Mouse (Mus musculus) CH12.LX (cell line): ENCODE results near the gene Fndc10. TPM values are rescaled to one million over a fixed set of nuclear protein-coding genes. Genes with fewer than 3 reads are reported as not detected.

Source experiments
- DNase-seq: peaks from one replicate; pipeline ENCODE4 v3.0.0-alpha.2; 2013; ENCODE audit errors: extremely low read depth
- H3K27ac ChIP-seq: 2 replicates; pipeline ENCODE4 v1.5.1; 2012; ENCODE audit warnings: low read depth, mild to moderate bottlenecking, control low read depth, moderate library complexity; ENCODE audit not compliant: insufficient read depth
- H3K27me3 ChIP-seq: replicated peaks from 2 replicates; pipeline ENCODE3; 2012; ENCODE audit warnings: inconsistent platforms
- H3K36me3 ChIP-seq, 2 experiments: replicated peaks in 1 of 2; 2 replicates each; pipeline versions ENCODE3 to v1.6.1; 2012; ENCODE audit warnings: inconsistent platforms in 1 of 2, low read length in 1 of 2, mild to moderate bottlenecking in 1 of 2, mixed read lengths in 1 of 2, moderate library complexity in 1 of 2; ENCODE audit not compliant: control insufficient read depth in 1 of 2, insufficient read depth in 1 of 2
- H3K4me1 ChIP-seq, 2 experiments: 2 replicates each; pipeline ENCODE4 v1.6.1; 2012; ENCODE audit warnings: inconsistent platforms in 1 of 2, moderate library complexity in 1 of 2; ENCODE audit not compliant: insufficient read depth in 2 of 2, control insufficient read depth in 1 of 2
- H3K4me2 ChIP-seq: 2 replicates; pipeline ENCODE4 v1.6.1; 2012; ENCODE audit warnings: low read depth, mild to moderate bottlenecking, control low read depth; ENCODE audit not compliant: poor library complexity, insufficient read depth, severe bottlenecking
- H3K4me3 ChIP-seq, 3 experiments: fragments of 150-350 bp in 1 of 3; sonication (generic) in 1 of 3; replicated peaks in 1 of 3; 2 replicates each; pipeline versions ENCODE3 to v1.5.1; 2011 to 2012; ENCODE audit warnings: low read depth in 2 of 3, low read length in 2 of 3, mild to moderate bottlenecking in 2 of 3, moderate library complexity in 2 of 3, control low read depth in 1 of 3, improper control_type of control experiment in 1 of 3, inconsistent platforms in 1 of 3, mixed read lengths in 1 of 3; ENCODE audit not compliant: poor library complexity in 1 of 3
- H3K79me2 ChIP-seq: replicated peaks from 2 replicates; pipeline ENCODE4 v1.6.1; 2012; ENCODE audit warnings: mild to moderate bottlenecking, moderate library complexity; ENCODE audit not compliant: control insufficient read depth, poor library complexity, insufficient read depth, severe bottlenecking; ENCODE audit errors: extremely low read depth
- H3K9ac ChIP-seq: 2 replicates; pipeline ENCODE4 v1.6.1; 2012; ENCODE audit warnings: low read depth, mild to moderate bottlenecking, control low read depth, moderate library complexity; ENCODE audit not compliant: insufficient read depth
- H3K9me3 ChIP-seq: replicated peaks from 2 replicates; pipeline ENCODE3; 2012; ENCODE audit warnings: low read length, inconsistent platforms, mixed read lengths
- CHD2 ChIP-seq: IDR thresholded peaks from 2 replicates; pipeline ENCODE4 v1.6.1; 2011; ENCODE audit warnings: low read length, improper control_type of control experiment
- ELF1 ChIP-seq: IDR thresholded peaks from 2 replicates; pipeline ENCODE4 v1.6.1; 2014; ENCODE audit warnings: low read depth, mild to moderate bottlenecking, inconsistent platforms, low read length, improper control_type of control experiment
- EP300 ChIP-seq: IDR thresholded peaks from 2 replicates; pipeline ENCODE4 v1.6.1; 2011; ENCODE audit warnings: low read length, improper control_type of control experiment
- ETS1 ChIP-seq: conservative IDR thresholded peaks from 2 replicates; pipeline ENCODE4 v1.6.1; 2012; ENCODE audit warnings: low read depth, mild to moderate bottlenecking, inconsistent platforms, low read length, improper control_type of control experiment, moderate library complexity
- GABPA ChIP-seq: IDR thresholded peaks from 2 replicates; pipeline ENCODE4 v1.6.1; 2012; ENCODE audit warnings: low read depth, low read length, improper control_type of control experiment, inconsistent platforms; ENCODE audit not compliant: insufficient replicate concordance
- HCFC1 ChIP-seq: IDR thresholded peaks from 2 replicates; pipeline ENCODE4 v1.6.1; 2012; ENCODE audit warnings: low read depth, mild to moderate bottlenecking, inconsistent platforms, low read length, improper control_type of control experiment
- JUND ChIP-seq: conservative IDR thresholded peaks from 2 replicates; pipeline ENCODE4 v1.6.1; 2011; ENCODE audit warnings: low read depth, low read length, improper control_type of control experiment
- MAZ ChIP-seq: IDR thresholded peaks from 2 replicates; pipeline ENCODE4 v1.6.1; 2012; ENCODE audit warnings: low read depth, mild to moderate bottlenecking, inconsistent platforms, low read length, improper control_type of control experiment, moderate library complexity
- MEF2A ChIP-seq: IDR thresholded peaks from 2 replicates; pipeline ENCODE4 v1.6.1; 2014; ENCODE audit warnings: low read depth, mild to moderate bottlenecking, inconsistent platforms, low read length, improper control_type of control experiment, borderline replicate concordance
- MXI1 ChIP-seq: IDR thresholded peaks from 2 replicates; pipeline ENCODE4 v1.6.1; 2011; ENCODE audit warnings: mild to moderate bottlenecking, low read depth, low read length, improper control_type of control experiment
- NELFE ChIP-seq: IDR thresholded peaks from 2 replicates; pipeline ENCODE4 v1.6.1; 2011; ENCODE audit warnings: low read depth, low read length, improper control_type of control experiment
- POLR2A ChIP-seq: IDR thresholded peaks from 2 replicates; pipeline ENCODE4 v1.6.1; 2011; ENCODE audit warnings: low read depth, mild to moderate bottlenecking, improper control_type of control experiment, low read length
- RAD21 ChIP-seq: IDR thresholded peaks from 2 replicates; pipeline ENCODE4 v1.6.1; 2011; ENCODE audit warnings: low read depth, mild to moderate bottlenecking, low read length, improper control_type of control experiment, moderate library complexity
- SIN3A ChIP-seq: IDR thresholded peaks from 2 replicates; pipeline ENCODE4 v1.6.1; 2012; ENCODE audit warnings: low read length, improper control_type of control experiment, inconsistent platforms
- SMC3 ChIP-seq: IDR thresholded peaks from 2 replicates; pipeline ENCODE4 v1.6.1; 2011; ENCODE audit warnings: low read depth, low read length, improper control_type of control experiment
- TCF12 ChIP-seq: IDR thresholded peaks from 2 replicates; pipeline ENCODE4 v1.6.1; 2014; ENCODE audit warnings: low read depth, mild to moderate bottlenecking, inconsistent platforms, low read length, improper control_type of control experiment
- ZC3H11A ChIP-seq: IDR thresholded peaks from 2 replicates; pipeline ENCODE4 v1.6.1; 2012; ENCODE audit warnings: low read depth, mild to moderate bottlenecking, inconsistent platforms, low read length, improper control_type of control experiment
- ZNF384 ChIP-seq: IDR thresholded peaks from 2 replicates; pipeline ENCODE4 v1.6.1; 2012; ENCODE audit warnings: low read depth, low read length, improper control_type of control experiment, inconsistent platforms
- dilution Hi-C: fragments of 300-500 bp; cut with MboI; formaldehyde crosslinking; loops from 2 replicates; pipeline ENCODE4 v1.14.3; 2020; ENCODE audit warnings: low sequenced_read_pairs; ENCODE audit not compliant: extremely low pct_unique_long_range_greater_than_20kb, extremely low pct_ligation_motif_present
- in situ Hi-C: fragments of 300-500 bp; cut with MboI; formaldehyde crosslinking; loops from 3 replicates; pipeline ENCODE4 v1.14.3; 2019; ENCODE audit warnings: low sequenced_read_pairs, low pct_ligation_motif_present, low pct_unique_long_range_greater_than_20kb, mixed read lengths
- polyA plus RNA-seq: library from polyadenylated mRNA; unstranded; fragments of >175 nt; gene quantifications from 2 replicates; pipeline ENCODE4 v1.2.1, GENCODE M21; 2012; ENCODE audit warnings: low read depth; ENCODE audit not compliant: insufficient read length
- total RNA-seq, 2 experiments: library from RNA; depleted of rRNA; stranded (reverse); fragments of 300-350 nt in 1 of 2; fragments of >200 nt in 1 of 2; gene quantifications; 2 replicates each; pipeline ENCODE4 v1.2.3; 2012 to 2014

Fndc10 gene
- total and polyA plus RNA-seq, 3 experiments: 1.3 to 3.2 (median 1.7) TPM

DNA sequence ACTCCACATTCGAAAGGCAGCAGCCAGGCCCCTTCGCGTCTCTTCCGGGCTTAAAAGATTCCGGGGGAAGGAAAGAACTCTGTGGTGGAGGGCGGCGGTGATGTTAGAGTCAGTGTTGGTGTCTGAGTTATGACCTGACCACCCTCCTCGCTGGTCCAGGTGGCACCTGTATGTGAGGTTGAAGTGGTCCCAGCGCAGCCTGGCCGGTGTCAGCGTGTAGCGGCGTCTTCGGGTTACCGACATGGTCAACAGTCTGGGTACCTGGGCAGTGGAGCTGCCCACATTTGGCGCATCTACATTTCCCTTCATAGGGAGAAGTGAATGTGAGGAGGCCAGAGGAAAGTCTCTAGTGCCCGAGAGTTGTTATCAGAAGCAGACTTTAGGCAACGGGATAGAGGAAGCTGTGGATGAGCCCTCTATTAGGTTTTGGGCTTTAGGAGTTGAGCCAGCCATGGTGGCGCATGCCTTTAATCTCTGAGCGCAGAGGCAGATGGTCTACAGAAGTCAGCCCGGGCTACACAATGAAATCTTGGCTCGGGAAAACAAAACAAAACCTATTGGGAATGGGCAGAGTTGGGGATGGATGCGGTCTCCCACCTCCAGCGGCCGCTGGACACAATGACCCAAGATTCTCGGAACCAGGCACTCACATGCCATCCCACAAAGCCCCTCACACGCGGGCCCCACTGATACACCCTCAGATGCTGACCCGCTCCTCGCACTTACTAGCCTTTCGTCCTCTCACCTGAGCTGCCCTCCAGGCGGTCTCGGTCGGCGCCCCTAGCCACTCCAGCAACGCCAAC lies 41.7 kb upstream of the Fndc10 start:
- H3K27ac ChIP-seq: no peak overlapping the region
- peaks cover 96 to 100% of the 10 kb centered on the region in 2 experiments for H3K36me3 ChIP-seq
- H3K4me2 ChIP-seq: no peak overlapping the region
- H3K79me2 ChIP-seq: no peaks in the 10 kb centered on the region
- dilution Hi-C loops: no loop called here
- H3K4me3 ChIP-seq: no peak overlapping the region
- no peak for DNase-seq
- peaks cover 3 to 5% of the 10 kb centered on the region in 2 experiments; a peak in 3 of 4 replicates for H3K4me1 ChIP-seq
- no peaks in the 10 kb centered on the region for H3K27me3 ChIP-seq
- TF ChIP-seq SIN3A: no peak
- no peak for TF ChIP-seq TCF12
- no peak for TF ChIP-seq POLR2A
- TF ChIP-seq EP300: no peak
- TF ChIP-seq CHD2: no peak
- no peak for TF ChIP-seq JUND
- H3K9ac ChIP-seq: no peak overlapping the region
- H3K9me3 ChIP-seq: no peaks in the 10 kb centered on the region
- in situ Hi-C loops: no loop called here

DNA sequence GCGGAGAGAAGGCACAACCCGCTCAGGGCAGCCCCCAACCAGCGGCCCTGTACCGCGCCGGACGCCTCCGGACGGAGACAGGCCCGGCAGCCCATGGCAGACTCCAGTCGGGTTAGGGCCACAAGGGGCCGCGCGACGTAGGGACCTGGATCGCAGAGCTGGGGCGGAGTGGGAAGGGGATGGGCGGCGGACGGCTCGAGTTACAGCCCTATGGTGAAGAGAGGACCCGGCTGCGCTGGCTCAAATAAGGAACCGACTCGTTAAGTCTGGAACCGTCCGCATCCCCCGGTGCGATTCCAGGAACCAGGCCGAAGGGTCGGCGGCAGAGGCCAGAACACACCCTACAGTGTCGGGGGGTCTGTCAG lies 41.1 kb upstream of the Fndc10 start, which contains the start of gene Mmp23:
TSS of gene Mmp23 (minus strand) at position 299 of the 365 bp plus-strand sequence.
- in situ Hi-C loops: no loop called here
- Histone ChIP-seq H3K27me3 (no peaks in the 10 kb centered on the region), H3K36me3 (peaks cover 96 to 100% of the 10 kb centered on the region in 2 experiments), H3K79me2 (no peaks in the 10 kb centered on the region), H3K9ac (no peak within 1 kb of the TSS), H3K4me3 (no peak within 1 kb of the TSS), H3K9me3 (no peaks in the 10 kb centered on the region), H3K4me1 (peaks cover 3 to 5% of the 10 kb centered on the region in 2 experiments; a peak in 3 of 4 replicates), H3K4me2 (no peak within 1 kb of the TSS), H3K27ac (no peak within 1 kb of the TSS)
- dilution Hi-C loops: no loop called here
- no peak for TF ChIP-seq HCFC1
- no peak for TF ChIP-seq ZC3H11A
- TF ChIP-seq GABPA: no peak
- TF ChIP-seq ELF1: no peak
- TF ChIP-seq MAZ: no peak
- TF ChIP-seq JUND: no peak
- TF ChIP-seq MXI1: no peak
- no peak for TF ChIP-seq MEF2A
- TF ChIP-seq EP300: no peak
- no peak for TF ChIP-seq RAD21
- no peak for TF ChIP-seq ZNF384
- TF ChIP-seq CHD2: no peak
- TF ChIP-seq NELFE: no peak
- no peak for TF ChIP-seq ETS1
- no peak for TF ChIP-seq SMC3
- DNase-seq: no peak
